Mouse (Mus musculus): ENCODE measurements around the gene Grem1. TPM values are rescaled to one million over a fixed set of nuclear protein-coding genes. Genes with fewer than 3 reads are reported as not detected.

Gene Grem1
- 0.18 TPM for polyA plus RNA-seq (2021)

DNA sequence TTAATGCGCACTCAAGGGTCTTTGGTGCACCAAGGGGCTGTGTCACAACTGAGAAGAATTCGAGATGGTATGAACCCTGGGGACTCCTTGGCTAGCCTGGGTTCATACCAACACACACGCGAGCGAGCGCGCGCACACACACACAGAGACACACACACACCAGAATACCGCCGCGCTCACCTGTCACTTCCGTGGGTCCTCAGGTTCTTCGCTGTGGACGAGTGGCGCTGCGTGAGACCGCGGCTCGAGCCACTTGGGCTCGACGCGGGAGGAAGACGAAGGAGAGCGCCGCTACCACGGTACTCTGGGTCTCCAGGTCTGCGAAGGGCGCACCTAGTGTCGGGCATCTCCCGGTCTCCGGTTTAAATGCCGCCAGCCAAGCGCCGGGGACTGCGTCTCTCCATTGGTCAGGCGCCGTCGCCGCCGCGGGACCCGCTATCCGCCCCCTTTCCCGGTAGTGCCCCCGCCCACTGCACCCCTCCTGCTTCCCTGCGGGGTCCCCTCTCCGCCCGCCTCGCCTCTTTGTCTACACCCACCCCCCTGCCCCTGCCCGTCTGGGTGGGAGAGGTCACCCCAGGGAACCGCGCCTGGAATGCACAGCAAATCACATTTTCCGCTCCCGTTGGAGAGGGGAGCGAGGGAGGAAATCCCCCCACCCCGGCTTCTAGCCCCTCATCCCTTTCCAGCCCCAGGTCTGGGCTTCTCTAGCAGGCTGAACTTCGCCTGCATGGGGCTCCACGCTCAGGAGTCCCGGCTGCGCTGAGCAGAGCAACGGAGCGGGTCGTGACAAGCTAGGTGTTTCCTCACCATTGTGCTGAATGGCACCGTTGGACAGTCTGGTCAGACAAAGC lies at the start of gene Grem1:
Gene Grem1, minus strand, starts transcription at position 336 of the 851 bp plus-strand sequence.
- DNase-seq (ENCODE audit: low read depth, low spot score) (no peak), ATAC-seq (no peak)
- ChIA-PET POLR2A (no interaction called here), CTCF (no interaction called here)
- TF ChIP-seq CTCF (IDR thresholded peaks at IDR 0.05), result no peak
- H3K27me3 ChIP-seq, result peaks cover 25% of the 10 kb centered on the region
- in situ Hi-C loops (cut with MboI; ENCODE audit: low pct_unique_long_range_greater_than_20kb), result no loop called here

DNA sequence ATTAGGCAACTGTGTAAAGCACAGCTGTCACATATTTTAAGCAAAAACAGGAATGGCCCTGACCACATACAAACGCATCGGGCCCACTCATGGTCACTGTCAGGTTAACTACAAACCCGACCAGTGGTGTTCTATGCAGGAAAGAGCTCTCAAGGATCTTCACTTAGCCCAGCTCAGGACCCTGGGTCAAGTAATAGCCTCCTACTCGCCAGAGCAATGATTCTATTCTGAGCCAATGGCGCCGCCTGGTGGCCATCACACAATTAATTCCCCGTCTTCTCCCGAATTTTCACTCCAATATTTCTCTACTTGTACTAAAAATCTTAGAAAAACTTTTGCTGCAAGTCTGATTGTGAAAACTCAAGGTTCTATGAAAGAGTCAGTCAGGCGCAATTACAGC lies 49.2 kb upstream of the Grem1 start:
- in situ Hi-C loops (cut with MboI; ENCODE audit: low pct_unique_long_range_greater_than_20kb), result loop anchor here (10.0 kb wide), 3 partner anchors 273 to 503 kb away; no protein-coding TSS in a partner anchor

DNA sequence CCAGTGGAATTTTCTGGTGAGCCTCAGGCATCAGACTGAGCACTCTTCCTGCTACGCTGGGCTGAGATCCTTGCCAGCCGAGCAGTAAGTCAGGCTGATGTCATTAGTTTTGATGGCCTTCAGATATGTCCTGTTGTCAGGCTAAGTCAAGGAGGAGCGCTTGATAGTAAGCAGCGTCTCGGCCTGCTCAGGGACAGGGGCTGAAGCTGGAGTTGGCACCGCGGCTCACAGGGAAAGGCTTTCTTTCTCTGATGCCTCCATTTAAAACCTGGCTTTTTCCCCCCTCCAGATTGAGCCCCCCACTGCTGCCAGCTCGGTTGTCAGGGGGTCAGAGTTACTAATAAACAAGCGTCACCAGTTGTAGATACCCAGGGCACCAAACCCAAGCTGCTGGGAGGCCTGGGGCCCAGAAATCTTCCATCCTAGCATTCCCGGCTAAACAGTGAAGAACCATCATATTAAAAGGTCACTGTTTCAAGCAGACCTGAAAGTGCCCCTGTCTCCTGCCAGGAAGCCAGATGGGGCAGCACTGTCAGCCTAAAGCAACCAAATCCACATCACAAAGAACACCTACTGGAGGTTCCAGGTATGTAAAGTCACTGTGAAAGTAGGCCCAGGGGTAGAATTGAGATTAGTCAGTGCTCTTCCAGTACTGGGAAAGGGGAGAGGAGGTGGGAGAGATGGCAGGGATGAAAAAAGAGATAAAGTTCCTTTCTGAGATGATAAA lies 48.6 kb upstream of the Grem1 start:
- CTCF ChIA-PET, result interaction anchor here (0.6 to 1.7 kb wide), 12 partner anchors 10 to 496 kb away, joined by 3 to 10 read pairs (median 4); no protein-coding TSS in a partner anchor

More for the DNA sequence above, 49.2 kb upstream of the Grem1 start:
- ChIA-PET POLR2A (interaction anchor here (1.2 kb wide), 1 partner anchor 10 kb away, joined by 3 read pairs; no protein-coding TSS in a partner anchor), CTCF (interaction anchor here (0.6 to 1.7 kb wide), 13 partner anchors 9 to 497 kb away, joined by 3 to 10 read pairs (median 3); no protein-coding TSS in a partner anchor)
- no peaks in the 10 kb centered on the region for H3K27me3 ChIP-seq
- ATAC-seq, result peak; percentile 60
- no peak for DNase-seq (ENCODE audit: low read depth, low spot score)
- peak; percentile 85 for TF ChIP-seq CTCF (IDR thresholded peaks at IDR 0.05)

DNA sequence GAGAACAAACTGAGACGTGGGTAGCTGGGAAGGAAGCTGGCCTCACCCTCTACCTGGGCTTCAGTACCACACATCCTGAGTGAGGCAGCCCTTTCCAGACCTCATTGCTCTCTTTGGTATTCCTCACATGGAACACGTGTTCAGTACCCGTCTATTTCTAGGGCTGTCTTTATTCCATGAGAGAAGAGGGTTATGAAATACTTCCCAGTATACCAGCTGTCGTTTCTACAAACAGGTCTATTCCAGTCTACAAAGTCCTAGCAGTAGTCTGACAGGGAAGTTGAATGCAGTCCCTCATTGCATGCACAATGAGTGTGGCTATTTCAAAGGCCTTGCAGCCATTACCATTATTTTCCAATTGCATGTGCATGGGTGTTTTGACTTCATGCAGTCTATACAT lies 47.3 kb upstream of the Grem1 start:
- in situ Hi-C loops (cut with MboI; ENCODE audit: low pct_unique_long_range_greater_than_20kb), result loop anchor here (10.0 kb wide), 3 partner anchors 271 to 501 kb away; no protein-coding TSS in a partner anchor
- no peak for TF ChIP-seq CTCF (IDR thresholded peaks at IDR 0.05)
- ATAC-seq, result no peak
- POLR2A ChIA-PET, result no interaction called here
- no peaks in the 10 kb centered on the region for H3K27me3 ChIP-seq
- CTCF ChIA-PET, result interaction anchor here (0.9 kb wide), 1 partner anchor 9 kb away, joined by 4 read pairs; no protein-coding TSS in a partner anchor
- no peak for DNase-seq (ENCODE audit: low read depth, low spot score)

More for the DNA sequence above, 48.6 kb upstream of the Grem1 start:
- TF ChIP-seq CTCF (IDR thresholded peaks at IDR 0.05), result no peak
- POLR2A ChIA-PET, result interaction anchor here (1.2 kb wide), 1 partner anchor 10 kb away, joined by 3 read pairs; no protein-coding TSS in a partner anchor
- ATAC-seq (no peak), DNase-seq (ENCODE audit: low read depth, low spot score) (no peak)
- in situ Hi-C loops (cut with MboI; ENCODE audit: low pct_unique_long_range_greater_than_20kb), result loop anchor here (10.0 kb wide), 3 partner anchors 272 to 502 kb away; no protein-coding TSS in a partner anchor
- no peaks in the 10 kb centered on the region for H3K27me3 ChIP-seq

DNA sequence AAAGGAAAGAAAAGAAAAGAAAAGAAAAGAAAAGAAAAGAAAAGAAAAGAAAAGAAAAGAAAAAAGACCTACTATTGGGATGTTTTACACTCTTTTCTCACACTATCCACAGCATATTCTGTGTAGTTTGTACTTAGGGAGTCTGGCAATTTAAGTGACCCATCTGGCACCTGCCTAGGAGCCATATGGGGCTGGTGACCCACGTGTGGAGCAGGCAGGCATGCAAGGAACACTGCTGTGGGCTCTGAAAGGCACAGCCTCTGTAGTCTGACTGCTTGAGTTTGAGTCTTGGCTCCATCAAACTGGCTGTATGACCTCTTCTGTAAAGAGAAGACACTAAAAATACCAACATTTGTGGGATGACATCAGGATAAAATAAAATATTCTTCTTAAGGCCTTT lies 45.3 kb upstream of the Grem1 start:
- POLR2A ChIA-PET, result no interaction called here
- no peaks in the 10 kb centered on the region for H3K27me3 ChIP-seq
- in situ Hi-C loops (cut with MboI; ENCODE audit: low pct_unique_long_range_greater_than_20kb), result loop anchor here (10.0 kb wide), 3 partner anchors 269 to 499 kb away; no protein-coding TSS in a partner anchor
- no peak for ATAC-seq
- no peak for TF ChIP-seq CTCF (IDR thresholded peaks at IDR 0.05)
- no peak for DNase-seq (ENCODE audit: low read depth, low spot score)
- CTCF ChIA-PET, result interaction anchor here (0.5 to 0.7 kb wide), 2 partner anchors 14 to 19 kb away, joined by 3 read pairs; no protein-coding TSS in a partner anchor

DNA sequence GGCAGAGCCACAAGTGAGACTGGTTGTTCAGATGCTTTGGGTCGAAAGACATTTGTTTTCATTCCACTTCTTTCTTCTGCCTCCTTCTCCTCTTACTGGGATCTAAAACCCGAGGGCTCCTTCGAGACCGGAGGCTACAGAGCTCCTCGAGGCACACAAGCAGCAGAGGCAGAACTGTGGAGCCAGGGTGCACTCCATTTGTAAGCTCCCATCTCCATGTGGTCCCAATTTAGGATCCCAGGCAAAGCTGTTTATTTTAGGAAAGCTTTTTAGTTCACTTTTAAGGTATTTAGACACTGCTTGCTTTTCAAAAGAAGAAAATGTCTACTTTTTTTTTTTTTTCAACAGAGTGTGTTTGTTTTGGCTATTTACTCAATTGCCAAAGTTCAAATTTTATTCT lies 42.4 kb upstream of the Grem1 start:
- DNase-seq (ENCODE audit: low read depth, low spot score) (no peak), ATAC-seq (no peak)
- CTCF ChIA-PET, result no interaction called here
- in situ Hi-C loops (cut with MboI; ENCODE audit: low pct_unique_long_range_greater_than_20kb), result loop anchor here (10.0 kb wide), 3 partner anchors 266 to 496 kb away; no protein-coding TSS in a partner anchor
- POLR2A ChIA-PET, result interaction anchor here (0.7 kb wide), 2 partner anchors 10 to 114 kb away, joined by 3 to 4 read pairs; no protein-coding TSS in a partner anchor
- no peak for TF ChIP-seq CTCF (IDR thresholded peaks at IDR 0.05)
- H3K27me3 ChIP-seq, result no peaks in the 10 kb centered on the region

DNA sequence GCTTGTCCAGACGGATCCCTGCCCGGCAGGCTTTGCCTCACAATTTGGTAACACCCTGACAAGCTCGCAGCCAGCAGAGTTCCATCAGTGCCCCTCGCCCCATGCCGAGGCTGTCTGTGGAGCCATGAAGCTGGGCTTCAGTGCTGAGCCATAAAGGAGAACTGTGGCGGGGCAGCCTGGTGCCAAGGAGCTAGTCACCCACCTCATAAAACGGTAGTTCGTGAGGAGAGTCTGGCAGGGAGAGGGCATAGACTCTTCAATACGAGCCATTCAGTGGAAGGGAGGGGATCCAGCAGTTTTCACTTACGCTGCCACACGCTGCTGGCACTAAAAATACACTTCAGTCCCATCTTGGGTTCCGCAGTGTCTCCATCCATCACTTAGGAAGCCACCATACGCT lies 40.2 kb upstream of the Grem1 start:
- no peak for TF ChIP-seq CTCF (IDR thresholded peaks at IDR 0.05)
- POLR2A ChIA-PET, result no interaction called here
- H3K27me3 ChIP-seq, result peaks cover 3% of the 10 kb centered on the region
- in situ Hi-C loops (cut with MboI; ENCODE audit: low pct_unique_long_range_greater_than_20kb), result loop anchor here (25.0 kb wide), 1 partner anchor 1011 kb away; no protein-coding TSS in a partner anchor
- DNase-seq (ENCODE audit: low read depth, low spot score), result no peak
- ATAC-seq, result no peak
- CTCF ChIA-PET, result interaction anchor here (0.9 kb wide), 1 partner anchor 9 kb away, joined by 3 read pairs; no protein-coding TSS in a partner anchor

DNA sequence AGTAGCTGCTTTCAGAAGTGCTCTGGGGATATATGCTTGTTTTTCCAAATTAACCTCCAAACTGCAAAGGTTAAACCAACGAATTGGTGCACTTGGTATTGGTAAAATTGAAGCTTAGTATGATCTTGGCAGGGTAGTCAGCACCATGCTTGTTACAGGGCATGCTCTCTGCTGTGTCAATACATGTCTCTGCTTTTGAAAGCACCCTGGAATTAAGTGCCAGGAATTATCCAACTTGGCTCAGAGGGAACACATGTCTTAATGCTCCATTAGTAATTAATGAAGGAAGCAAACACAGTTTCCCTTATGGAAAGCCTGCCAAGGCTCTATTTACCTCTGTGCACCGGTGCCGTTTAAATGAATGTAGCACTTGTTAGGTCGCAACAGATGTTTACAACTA lies 36.7 kb upstream of the Grem1 start:
- DNase-seq (ENCODE audit: low read depth, low spot score) (no peak), ATAC-seq (no peak)
- in situ Hi-C loops (cut with MboI; ENCODE audit: low pct_unique_long_range_greater_than_20kb), result loop anchor here (25.0 kb wide), 1 partner anchor 1008 kb away; no protein-coding TSS in a partner anchor
- peaks cover 7% of the 10 kb centered on the region for H3K27me3 ChIP-seq
- ChIA-PET CTCF (interaction anchor here (1.0 kb wide), 1 partner anchor 13 kb away, joined by 3 read pairs; no protein-coding TSS in a partner anchor), POLR2A (no interaction called here)
- TF ChIP-seq CTCF (IDR thresholded peaks at IDR 0.05), result no peak

DNA sequence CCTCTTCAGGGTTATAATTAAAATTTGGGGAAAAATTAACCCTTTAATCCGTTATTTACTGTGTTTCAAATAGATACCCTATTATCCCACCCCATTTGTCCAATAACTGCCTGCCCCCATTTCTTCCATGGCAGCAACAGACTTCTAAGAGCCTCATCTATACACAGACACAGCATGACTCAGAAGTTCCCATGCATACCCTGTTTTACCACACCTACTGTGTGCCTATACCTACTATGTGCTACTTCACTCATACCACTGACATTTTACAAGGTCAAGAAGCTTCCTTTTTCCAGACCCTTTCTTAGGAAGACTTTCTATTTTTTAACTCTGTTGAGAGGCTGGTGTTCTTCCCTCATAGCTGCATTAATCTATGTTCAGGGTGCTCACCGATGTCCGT lies 35.1 kb upstream of the Grem1 start:
- ATAC-seq (no peak), DNase-seq (ENCODE audit: low read depth, low spot score) (no peak)
- H3K27me3 ChIP-seq, result peaks cover 7% of the 10 kb centered on the region
- no peak for TF ChIP-seq CTCF (IDR thresholded peaks at IDR 0.05)
- ChIA-PET POLR2A (no interaction called here), CTCF (no interaction called here)
- in situ Hi-C loops (cut with MboI; ENCODE audit: low pct_unique_long_range_greater_than_20kb), result loop anchor here (25.0 kb wide), 1 partner anchor 1006 kb away; no protein-coding TSS in a partner anchor

DNA sequence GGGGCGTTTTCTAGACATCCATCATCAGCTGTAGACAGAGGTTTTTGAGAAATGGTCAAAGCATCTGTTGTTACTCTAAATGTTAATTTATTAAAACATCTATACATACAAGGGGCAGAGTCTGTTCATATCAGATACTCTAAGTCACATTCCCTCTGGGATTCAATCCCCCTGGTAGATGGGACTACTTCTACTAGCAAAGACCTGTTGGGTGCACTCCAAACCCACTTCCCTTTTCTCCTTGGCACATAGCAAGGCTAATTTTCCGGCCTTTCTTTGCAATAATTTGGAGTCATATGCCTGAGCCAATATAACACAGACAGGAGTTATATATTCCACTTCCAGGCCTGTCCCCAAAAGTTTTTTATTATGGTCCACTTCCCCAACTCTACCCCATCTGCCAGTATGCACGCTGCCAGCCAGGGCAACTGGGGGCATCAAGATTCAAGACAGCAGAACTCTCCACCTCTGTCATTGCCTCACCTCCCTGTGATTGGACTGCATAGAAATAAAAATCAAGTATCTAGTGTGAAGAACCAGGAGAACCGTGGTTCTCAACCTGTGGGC lies 30.5 kb upstream of the Grem1 start:
- ChIA-PET POLR2A (no interaction called here), CTCF (no interaction called here)
- ATAC-seq, result no peak
- no peak for TF ChIP-seq CTCF (IDR thresholded peaks at IDR 0.05)
- peaks cover 4% of the 10 kb centered on the region for H3K27me3 ChIP-seq
- in situ Hi-C loops (cut with MboI; ENCODE audit: low pct_unique_long_range_greater_than_20kb), result loop anchor here (25.0 kb wide), 1 partner anchor 1002 kb away; no protein-coding TSS in a partner anchor
- DNase-seq (ENCODE audit: low read depth, low spot score), result no peak

Data from Patski (cell line).